Mouse (Mus musculus): ENCODE measurements around the gene Gm3448.
"Not testable (repeated sequence)": the region's sequence is repeated elsewhere in the genome, so short reads cannot be mapped to it uniquely, and the experiment has no call there.

DNA sequence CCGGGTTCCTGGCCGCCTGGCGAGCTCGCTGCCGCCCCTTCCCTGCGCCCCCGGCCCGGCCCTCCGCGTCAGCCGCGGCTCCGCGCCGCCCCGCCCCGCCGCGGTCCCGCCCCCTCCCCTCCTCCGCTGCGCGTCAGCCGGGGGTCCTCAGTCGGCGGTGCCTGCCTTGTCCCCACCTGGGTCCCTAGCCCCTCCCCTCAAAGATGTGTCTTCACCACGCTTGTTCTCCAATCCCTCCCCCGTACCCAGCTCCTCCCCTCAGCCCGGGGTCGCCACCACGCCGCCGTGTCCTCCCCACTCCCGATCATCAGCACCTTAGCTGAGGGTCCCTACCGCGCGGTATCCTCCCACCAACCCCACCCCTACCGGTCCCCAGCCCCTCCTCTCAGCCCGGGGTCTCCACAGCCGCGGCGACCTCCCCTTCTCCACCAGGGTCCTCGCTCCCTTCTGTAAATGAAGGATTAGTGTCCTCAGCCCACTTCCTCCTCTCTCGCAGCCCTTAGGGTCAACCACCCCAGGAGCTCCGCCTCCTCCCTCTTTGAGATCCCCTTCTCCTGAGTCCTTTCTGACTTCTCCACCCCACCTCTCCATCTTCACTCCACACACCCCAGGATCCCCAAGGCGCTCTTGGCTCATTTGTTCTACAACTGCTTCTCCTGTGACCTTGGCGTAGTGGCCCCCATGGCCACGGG lies 16.7 kb downstream of the Gm3448 start:
- not testable (repeated sequence) for TF ChIP-seq POLR2A (IDR thresholded peaks at IDR 0.05; ENCODE audit: borderline replicate concordance, low read depth, low read length); CTCF (IDR thresholded peaks at IDR 0.05; ENCODE audit: low read depth, low read length)
